Mouse (Mus musculus) neural tube, embryonic 11.5 days (tissue): ENCODE results near the gene Ttll9. TPM values are rescaled to one million over a fixed set of nuclear protein-coding genes. Genes with fewer than 3 reads are reported as not detected.

Experiments used
- ATAC-seq: fragments of 200-750 bp; cut with Nextera tagmentation; 2 replicates; pipeline ENCODE4 v1.8.0; 2017; ENCODE audit warnings: moderate number of reproducible peaks, mild to moderate bottlenecking, moderate TSS enrichment, moderate library complexity; ENCODE audit not compliant: insufficient read depth, low FRiP score, low TSS enrichment
- DNase-seq: peaks from one replicate; pipeline ENCODE4 v3.0.0-alpha.2; 2015; ENCODE audit warnings: low spot score
- H3K27ac ChIP-seq: fragments of 300-500 bp; sonication (generic); 2 replicates; pipeline ENCODE4 v1.5.1; 2014; ENCODE audit warnings: low read depth, mild to moderate bottlenecking, low read length
- H3K27me3 ChIP-seq: fragments of 300-500 bp; sonication (generic); 2 replicates; pipeline ENCODE4 v1.6.1; 2014; ENCODE audit warnings: mild to moderate bottlenecking, low read length, mixed read lengths; ENCODE audit not compliant: control insufficient read depth, insufficient read depth
- H3K36me3 ChIP-seq: fragments of 300-500 bp; sonication (generic); 2 replicates; pipeline ENCODE4 v1.6.1; 2014; ENCODE audit warnings: mild to moderate bottlenecking, low read length, moderate library complexity, mixed read lengths; ENCODE audit not compliant: control insufficient read depth, insufficient read depth
- H3K4me1 ChIP-seq: fragments of 300-500 bp; sonication (generic); 2 replicates; pipeline ENCODE4 v1.6.1; 2014; ENCODE audit warnings: low read length, mixed read lengths; ENCODE audit not compliant: control insufficient read depth, insufficient read depth
- H3K4me2 ChIP-seq: fragments of 300-500 bp; sonication (generic); 2 replicates; pipeline ENCODE4 v1.6.1; 2014; ENCODE audit warnings: low read depth, mild to moderate bottlenecking, moderate library complexity
- H3K4me3 ChIP-seq: fragments of 300-500 bp; sonication (generic); 2 replicates; pipeline ENCODE4 v1.5.1; 2014; ENCODE audit warnings: low read depth, low read length
- H3K9ac ChIP-seq: fragments of 300-500 bp; sonication (generic); 2 replicates; pipeline ENCODE4 v1.6.1; 2014; ENCODE audit warnings: mild to moderate bottlenecking, low read length
- H3K9me3 ChIP-seq: fragments of 300-500 bp; sonication (generic); 2 replicates; pipeline ENCODE4 v1.6.1; 2016; ENCODE audit warnings: low read length; ENCODE audit not compliant: control insufficient read depth
- WGBS: fragments of 180-500 bp; shearing (Covaris S2); extraction: QIAGEN DNeasy Blood & Tissue Kit; methylation state at CpG from one replicate; pipeline ENCODE4 v1.1.7; 2014; 5-methylcytosine and 5-hydroxymethylcytosine counted together
- polyA plus RNA-seq: library from polyadenylated mRNA; unstranded; fragments of >200 nt; fragmentation: Nextera tagmentation; extraction: Ambion mirVana; gene quantifications from 2 replicates; pipeline ENCODE4 v1.2.1, GENCODE M21; 2014

The Ttll9 gene
- polyA plus RNA-seq, 1 experiment from 2014 or later: 1.7 TPM

GRCm38 (mm10) chr2:153049288-153049996 lies 87.2 kb downstream of the Ttll9 start:
- H3K9ac ChIP-seq: no peak overlapping the region
- ATAC-seq (no peak), DNase-seq (no peak)

DNA sequence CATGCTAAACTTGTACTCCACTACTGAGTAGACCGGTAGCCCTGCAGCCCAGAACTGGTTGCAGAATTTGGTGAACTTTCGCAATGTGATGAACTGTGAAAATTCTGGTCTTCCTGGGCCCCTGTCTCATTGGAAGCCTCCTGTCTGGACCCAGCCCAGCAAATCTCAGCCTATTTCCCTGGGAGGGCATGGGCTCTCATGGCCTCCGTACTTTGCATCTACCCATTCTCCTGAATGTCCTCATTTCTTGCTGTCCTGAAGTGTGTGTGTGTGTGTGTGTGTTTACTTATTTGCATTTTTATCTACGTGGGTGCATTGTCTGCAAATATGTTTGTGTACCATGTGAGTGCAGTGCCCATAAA lies 87.7 kb downstream of the Ttll9 start:
- Histone ChIP-seq H3K9ac (no peak overlapping the region), H3K9me3 (no peaks in the 10 kb centered on the region), H3K4me1 (no peaks in the 10 kb centered on the region; the same call in 1 of the 2 replicates), H3K4me3 (no peak overlapping the region), H3K27me3 (peaks cover 18% of the 10 kb centered on the region), H3K4me2 (no peak overlapping the region), H3K36me3 (no peaks in the 10 kb centered on the region; the same call in 1 of the 2 replicates), H3K27ac (no peak overlapping the region)
- WGBS: 89% methylated on average over 4 of the region's 4 CpGs
- ATAC-seq (no peak), DNase-seq (no peak)

More at GRCm38 (mm10) chr2:153049288-153049996, 87.2 kb downstream of the Ttll9 start:
- Histone ChIP-seq H3K27ac (no peak overlapping the region), H3K27me3 (peaks cover 18% of the 10 kb centered on the region), H3K4me2 (no peak overlapping the region), H3K4me3 (no peak overlapping the region), H3K9me3 (no peaks in the 10 kb centered on the region), H3K4me1 (no peaks in the 10 kb centered on the region; the same call in 1 of the 2 replicates), H3K36me3 (no peaks in the 10 kb centered on the region; the same call in 1 of the 2 replicates)
- 45% methylated on average over 9 of the region's 9 CpGs for WGBS

DNA sequence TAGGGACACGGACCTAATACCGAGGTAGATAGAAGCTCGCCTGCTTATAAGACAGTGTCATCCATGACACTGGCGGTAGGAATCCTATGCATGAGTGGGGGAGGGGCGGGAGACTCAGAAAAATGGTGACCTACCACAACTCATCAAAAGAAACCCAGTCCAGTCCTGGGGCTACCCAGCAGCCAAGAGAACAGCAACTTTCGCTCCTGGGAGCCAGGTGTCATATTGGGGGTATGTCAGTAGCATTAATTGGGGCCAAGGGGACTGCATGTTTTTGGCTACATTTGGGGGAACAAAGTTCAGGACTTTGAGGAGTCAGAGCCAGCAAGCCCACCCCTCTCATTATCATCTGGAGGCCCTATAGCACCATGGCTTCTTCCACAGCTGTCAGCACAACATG lies 88.8 kb downstream of the Ttll9 start:
- Histone ChIP-seq H3K4me3 (no peak overlapping the region), H3K4me2 (no peak overlapping the region), H3K4me1 (no peaks in the 10 kb centered on the region; the same call in 1 of the 2 replicates), H3K27me3 (peaks cover 18% of the 10 kb centered on the region), H3K9me3 (no peaks in the 10 kb centered on the region), H3K27ac (no peak overlapping the region), H3K36me3 (no peaks in the 10 kb centered on the region; the same call in 1 of the 2 replicates), H3K9ac (no peak overlapping the region)
- no peak for DNase-seq
- 87% methylated on average over 6 of the region's 6 CpGs for WGBS
- ATAC-seq: no peak

- H3K27me3 ChIP-seq: peaks cover 18% of the 10 kb centered on the region
- H3K4me1 ChIP-seq: no peaks in the 10 kb centered on the region; the same call in 1 of the 2 replicates
- H3K36me3 ChIP-seq: no peaks in the 10 kb centered on the region; the same call in 1 of the 2 replicates
- H3K9ac ChIP-seq: no peak overlapping the region
- no peaks in the 10 kb centered on the region for H3K9me3 ChIP-seq
- no peak overlapping the region for H3K27ac ChIP-seq
- WGBS: 79% methylated on average over 9 of the region's 9 CpGs
- no peak for DNase-seq
- H3K4me2 ChIP-seq: no peak overlapping the region
- no peak for ATAC-seq
- H3K4me3 ChIP-seq: no peak overlapping the region
Observed at GRCm38 (mm10) chr2:153051537-153051936, 89.3 kb downstream of the Ttll9 start.

DNA sequence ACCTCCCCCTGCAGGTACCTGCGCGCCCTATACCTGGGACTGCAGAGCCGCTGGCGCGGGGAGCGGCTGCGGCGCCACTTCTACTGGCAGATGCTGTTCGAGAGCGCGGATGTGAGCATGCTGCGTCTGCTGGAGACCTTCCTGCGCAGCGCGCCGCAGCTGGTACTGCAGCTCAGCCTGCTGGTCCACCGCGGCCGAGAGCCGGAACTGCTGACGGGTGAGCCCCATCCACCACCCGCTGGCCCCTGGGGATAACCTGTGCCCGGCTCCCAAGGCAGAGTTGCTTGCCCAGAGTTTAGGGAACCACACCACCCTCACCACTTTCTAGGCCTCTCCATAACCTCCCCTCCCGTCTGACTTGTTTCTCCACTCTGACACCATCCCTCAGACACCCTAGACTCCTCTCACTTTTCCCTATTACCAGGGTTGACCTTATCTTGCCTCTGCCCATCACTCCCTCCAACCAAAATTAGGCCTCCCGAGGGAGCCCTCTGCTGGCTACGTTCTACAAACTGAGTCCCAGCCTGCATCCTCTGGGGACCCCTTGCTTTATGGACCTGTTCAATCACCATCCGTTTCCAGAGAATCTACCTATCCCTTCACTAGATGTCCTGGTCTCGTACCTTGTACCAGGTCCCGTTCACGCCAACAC lies 90.5 kb downstream of the Ttll9 start:
- Histone ChIP-seq H3K4me2 (no peak overlapping the region), H3K27me3 (peaks cover 18% of the 10 kb centered on the region), H3K36me3 (no peaks in the 10 kb centered on the region; the same call in 1 of the 2 replicates), H3K4me1 (no peaks in the 10 kb centered on the region; the same call in 1 of the 2 replicates), H3K4me3 (no peak overlapping the region), H3K9me3 (no peaks in the 10 kb centered on the region), H3K9ac (no peak overlapping the region), H3K27ac (no peak overlapping the region)
- ATAC-seq (no peak), DNase-seq (no peak)
- 6% methylated on average over 30 of the region's 30 CpGs for WGBS

DNA sequence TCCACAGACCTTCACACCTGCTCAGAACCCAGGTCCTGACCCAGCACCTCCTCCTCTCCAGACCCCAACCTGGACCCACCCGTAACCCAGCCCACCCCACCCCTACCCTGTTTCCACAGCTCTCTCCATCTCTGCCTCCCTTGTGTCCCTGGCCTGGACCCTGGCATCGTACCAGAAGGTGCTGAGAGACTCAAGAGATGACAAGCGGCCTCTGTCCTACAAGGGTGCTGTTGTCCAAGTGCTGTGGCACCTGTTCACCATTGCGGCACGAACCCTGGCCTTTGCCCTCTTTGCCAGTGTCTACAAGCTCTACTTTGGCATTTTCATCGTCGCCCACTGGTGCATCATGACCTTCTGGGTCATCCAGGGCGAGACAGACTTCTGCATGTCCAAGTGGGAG lies 91.6 kb downstream of the Ttll9 start:
- Histone ChIP-seq H3K9ac (no peak overlapping the region), H3K9me3 (no peaks in the 10 kb centered on the region), H3K4me2 (no peak overlapping the region), H3K4me1 (no peaks in the 10 kb centered on the region; the same call in 1 of the 2 replicates), H3K36me3 (no peaks in the 10 kb centered on the region; the same call in 1 of the 2 replicates), H3K27me3 (peaks cover 18% of the 10 kb centered on the region), H3K4me3 (no peak overlapping the region), H3K27ac (no peak overlapping the region)
- WGBS: 90% methylated on average over 8 of the region's 8 CpGs
- DNase-seq (no peak), ATAC-seq (no peak)

DNA sequence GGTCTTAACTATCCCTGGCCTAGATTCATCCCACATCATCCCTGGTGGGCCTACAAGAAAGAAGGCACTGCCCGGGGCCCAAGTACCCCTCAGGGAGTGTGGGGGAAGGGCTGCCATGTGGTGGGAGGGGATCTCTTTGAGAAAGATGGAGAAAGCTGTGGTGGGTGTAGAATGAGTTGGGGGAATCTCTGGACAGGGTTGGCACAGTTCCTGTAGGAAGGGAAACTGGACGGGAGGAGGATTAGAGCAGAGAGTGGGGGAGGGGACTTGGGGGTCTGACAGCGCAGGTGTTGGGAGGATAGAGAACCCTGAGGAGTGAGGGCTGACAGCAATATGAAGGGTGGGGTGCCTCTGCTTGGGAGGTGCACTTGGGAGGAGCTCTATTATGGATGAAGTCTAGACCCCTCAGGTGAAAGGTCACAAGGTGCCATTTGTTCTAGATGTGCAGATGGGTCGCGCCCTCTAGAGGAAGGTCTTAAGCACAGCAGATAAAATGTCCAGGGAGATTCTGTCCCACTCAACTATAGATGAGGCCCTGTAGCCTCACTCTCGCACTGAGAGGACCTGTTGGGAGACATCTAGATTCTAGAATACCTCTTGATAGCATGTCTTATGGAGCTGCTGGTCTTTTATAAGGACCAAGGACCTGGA lies 93.1 kb downstream of the Ttll9 start:
- Histone ChIP-seq H3K27ac (no peak overlapping the region), H3K36me3 (no peaks in the 10 kb centered on the region; the same call in 1 of the 2 replicates), H3K9me3 (no peaks in the 10 kb centered on the region), H3K4me2 (no peak overlapping the region), H3K4me1 (no peaks in the 10 kb centered on the region; the same call in 1 of the 2 replicates), H3K4me3 (no peak overlapping the region), H3K9ac (no peak overlapping the region), H3K27me3 (peaks cover 18% of the 10 kb centered on the region)
- 58% methylated on average over 6 of the region's 6 CpGs for WGBS
- ATAC-seq (no peak), DNase-seq (no peak)
